Mouse (Mus musculus): ENCODE data around the gene Elp5. TPM values are rescaled to one million over a fixed set of nuclear protein-coding genes. Genes with fewer than 3 reads are reported as not detected.
"Not testable (repeated sequence)": the region's sequence is repeated elsewhere in the genome, so short reads cannot be mapped to it uniquely, and the experiment has no call there.

Gene Elp5
- polyA plus RNA-seq, 1 experiment from 2014 or later: 162 TPM

GRCm38 (mm10) chr11:69964650-69965270 lies 17.6 kb downstream of the Elp5 start, which contains the start of gene Cldn7:
TSS of gene Cldn7 (plus strand) at chr11:69964779.
- Histone ChIP-seq H3K36me3 (replicated peaks) (0 out of 2 replicates have a peak, but pooled peaks cover 15% of the 10 kb centered on the region), H3K4me3 (0 out of 2 replicates have a peak within 1 kb of the TSS, but pooled peaks have one; percentile 11), H3K9ac (no peak within 1 kb of the TSS), H3K27me3 (replicated peaks) (peaks cover 75% of the 10 kb centered on the region), H3K4me1 (peaks cover 12% of the 10 kb centered on the region), H3K4me2 (peak within 1 kb of the TSS; percentile 29), H3K27ac (no peak within 1 kb of the TSS), H3K9me3 (no peaks in the 10 kb centered on the region)
- ATAC-seq (replicated peaks): no peak
- WGBS: 14% methylated on average over 24 of the region's 24 CpGs

- H3K4me1 ChIP-seq: peaks cover 12% of the 10 kb centered on the region
Observed at GRCm38 (mm10) chr11:69961841-69962240, 20.5 kb downstream of the Elp5 start.

GRCm38 (mm10) chr11:69960616-69961015 lies 21.7 kb downstream of the Elp5 start:
- Histone ChIP-seq H3K27me3 (replicated peaks) (peaks cover 53% of the 10 kb centered on the region), H3K9ac (no peak overlapping the region), H3K4me1 (peaks cover 4% of the 10 kb centered on the region), H3K27ac (no peak overlapping the region), H3K4me2 (no peak overlapping the region), H3K9me3 (no peaks in the 10 kb centered on the region), H3K4me3 (no peak overlapping the region), H3K36me3 (replicated peaks) (no peaks in the 10 kb centered on the region)
- no peak for ATAC-seq (replicated peaks)
- 28% methylated on average over 5 of the region's 5 CpGs for WGBS

More at GRCm38 (mm10) chr11:69961841-69962240, 20.5 kb downstream of the Elp5 start:
- Histone ChIP-seq H3K4me3 (no peak overlapping the region), H3K9ac (no peak overlapping the region), H3K27me3 (replicated peaks) (peaks cover 60% of the 10 kb centered on the region), H3K36me3 (replicated peaks) (no peaks in the 10 kb centered on the region), H3K9me3 (no peaks in the 10 kb centered on the region), H3K4me2 (no peak overlapping the region), H3K27ac (no peak overlapping the region)
- WGBS: 56% methylated on average over 5 of the region's 5 CpGs
- no peak for ATAC-seq (replicated peaks)

DNA sequence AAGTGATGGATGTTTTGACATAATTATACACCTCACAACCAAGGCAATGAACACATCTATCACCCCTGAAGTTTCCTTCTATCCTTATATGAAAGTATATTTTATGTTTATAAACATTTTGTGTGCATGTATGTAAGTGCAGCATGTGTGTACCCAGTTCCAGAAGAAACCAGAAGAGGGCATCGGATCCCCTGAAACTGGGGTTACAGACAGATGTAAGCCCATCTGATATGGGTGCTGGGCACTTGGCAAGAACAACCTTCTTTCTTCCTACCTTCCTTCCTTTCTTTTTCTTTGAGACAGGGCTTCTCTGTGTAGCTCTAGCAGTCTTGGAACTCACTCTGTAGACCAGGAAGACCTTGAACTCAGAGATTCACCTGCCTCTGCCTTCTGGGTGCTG lies 26.1 kb downstream of the Elp5 start:
- ATAC-seq (replicated peaks): no peak
- H3K4me2 ChIP-seq: no peak overlapping the region
- H3K9me3 ChIP-seq: no peaks in the 10 kb centered on the region
- H3K27me3 ChIP-seq (replicated peaks): peaks cover 15% of the 10 kb centered on the region; the same call in 1 of the 2 replicates
- no peak overlapping the region for H3K9ac ChIP-seq
- no peak overlapping the region for H3K4me3 ChIP-seq
- H3K27ac ChIP-seq: no peak overlapping the region
- no peaks in the 10 kb centered on the region for H3K36me3 ChIP-seq (replicated peaks)
- no peaks in the 10 kb centered on the region for H3K4me1 ChIP-seq
- 85% methylated on average over 1 of the region's 1 CpGs for WGBS

DNA sequence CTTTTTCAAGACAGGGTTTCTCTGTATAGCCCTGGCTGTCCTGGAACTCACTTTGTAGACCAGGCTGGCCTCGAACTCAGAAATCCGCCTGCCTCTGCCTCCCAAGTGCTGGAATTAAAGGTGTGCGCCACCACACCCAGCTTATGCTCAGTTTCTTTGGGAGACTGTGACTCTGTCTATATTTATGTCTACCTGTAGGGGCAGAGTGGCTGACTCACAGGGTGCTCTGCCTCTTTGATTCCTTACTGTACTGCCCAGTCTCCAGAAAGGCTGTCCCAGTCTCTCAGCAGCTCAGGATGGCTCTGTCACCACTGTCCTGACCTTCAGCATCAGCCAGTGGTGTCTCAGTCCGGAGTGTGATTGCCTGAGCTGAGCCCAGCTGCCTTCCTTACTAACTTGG lies 26.7 kb downstream of the Elp5 start:
- H3K4me2 ChIP-seq; H3K9ac ChIP-seq; H3K4me3 ChIP-seq; H3K4me1 ChIP-seq; H3K36me3 ChIP-seq (replicated peaks); H3K27ac ChIP-seq; ATAC-seq (replicated peaks); H3K9me3 ChIP-seq: not testable (repeated sequence)
- 0 out of 2 replicates have a peak, but pooled peaks cover 12% of the 10 kb centered on the region for H3K27me3 ChIP-seq (replicated peaks)
- WGBS: 79% methylated on average over 4 of the region's 4 CpGs

DNA sequence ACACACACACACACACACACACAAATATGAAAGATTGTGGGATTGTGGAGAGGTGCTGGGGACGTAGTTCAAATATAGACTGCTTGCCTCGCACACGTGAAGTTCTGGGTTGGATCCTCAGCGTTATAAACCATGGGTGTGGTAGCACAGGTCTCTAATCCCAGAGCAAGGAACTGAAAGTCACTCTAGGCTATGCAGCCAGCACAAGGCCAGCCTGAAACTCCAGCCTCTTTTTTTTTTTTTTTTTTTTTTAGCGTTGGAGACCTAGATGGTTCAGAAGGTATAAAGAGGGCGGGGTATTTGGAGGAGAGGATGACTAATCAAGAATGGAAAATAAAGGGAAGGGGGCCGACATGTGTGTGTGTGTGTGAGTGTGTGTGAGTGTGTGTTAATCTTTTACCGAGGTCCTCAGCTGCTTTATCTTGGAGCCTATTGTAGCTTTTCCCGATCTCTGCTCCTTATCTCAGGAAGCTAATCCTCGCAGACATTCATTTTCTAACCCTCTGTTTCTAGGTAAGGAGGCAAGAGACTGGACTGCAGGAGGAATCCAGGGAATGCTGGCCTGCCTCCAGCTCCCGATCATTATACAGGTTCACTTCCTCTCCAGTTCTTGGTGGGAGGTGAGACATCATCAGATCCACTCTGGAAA lies 28.9 kb downstream of the Elp5 start:
- H3K4me2 ChIP-seq: no peak overlapping the region
- no peak overlapping the region for H3K9ac ChIP-seq
- no peaks in the 10 kb centered on the region for H3K36me3 ChIP-seq (replicated peaks)
- 64% methylated on average over 11 of the region's 11 CpGs for WGBS
- H3K4me3 ChIP-seq: no peak overlapping the region
- H3K27ac ChIP-seq: no peak overlapping the region
- ATAC-seq (replicated peaks): no peak
- H3K9me3 ChIP-seq: no peaks in the 10 kb centered on the region
- peaks cover 4% of the 10 kb centered on the region for H3K4me1 ChIP-seq
- H3K27me3 ChIP-seq (replicated peaks): 0 out of 2 replicates have a peak, but pooled peaks cover 13% of the 10 kb centered on the region

- no peaks in the 10 kb centered on the region for H3K9me3 ChIP-seq
- no peak overlapping the region for H3K27ac ChIP-seq
- peaks cover 15% of the 10 kb centered on the region for H3K4me1 ChIP-seq
- no peak overlapping the region for H3K4me2 ChIP-seq
- no peak overlapping the region for H3K9ac ChIP-seq
- 50% methylated on average over 1 of the region's 1 CpGs for WGBS
- ATAC-seq (replicated peaks): no peak
- H3K27me3 ChIP-seq (replicated peaks): 0 out of 2 replicates have a peak, but pooled peaks cover 13% of the 10 kb centered on the region
- no peak overlapping the region for H3K4me3 ChIP-seq
- no peaks in the 10 kb centered on the region for H3K36me3 ChIP-seq (replicated peaks)
Observed at GRCm38 (mm10) chr11:69952274-69952673, 30.0 kb downstream of the Elp5 start.

GRCm38 (mm10) chr11:69950807-69951459 lies 31.4 kb downstream of the Elp5 start:
- WGBS: 41% methylated on average over 4 of the region's 4 CpGs
- Histone ChIP-seq H3K4me3 (no peak overlapping the region), H3K4me1 (peaks cover 16% of the 10 kb centered on the region), H3K36me3 (replicated peaks) (no peaks in the 10 kb centered on the region), H3K9ac (no peak overlapping the region), H3K27ac (no peak overlapping the region), H3K4me2 (no peak overlapping the region), H3K9me3 (no peaks in the 10 kb centered on the region), H3K27me3 (replicated peaks) (0 out of 2 replicates have a peak, but pooled peaks cover 7% of the 10 kb centered on the region)
- no peak for ATAC-seq (replicated peaks)

GRCm38 (mm10) chr11:69948763-69949150 lies 33.6 kb downstream of the Elp5 start:
- Histone ChIP-seq H3K27me3 (replicated peaks) (0 out of 2 replicates have a peak, but pooled peaks cover 7% of the 10 kb centered on the region), H3K9me3 (no peaks in the 10 kb centered on the region), H3K27ac (0 out of 2 replicates have a peak overlapping the region, but pooled peaks have one; percentile 16), H3K4me2 (peak overlapping the region; percentile 55), H3K36me3 (replicated peaks) (no peaks in the 10 kb centered on the region), H3K9ac (no peak overlapping the region), H3K4me1 (peaks cover 16% of the 10 kb centered on the region), H3K4me3 (peak overlapping the region; percentile 44)
- ATAC-seq (replicated peaks): peak; percentile 71
- under 1% methylated on average over 14 of the region's 14 CpGs for WGBS

DNA sequence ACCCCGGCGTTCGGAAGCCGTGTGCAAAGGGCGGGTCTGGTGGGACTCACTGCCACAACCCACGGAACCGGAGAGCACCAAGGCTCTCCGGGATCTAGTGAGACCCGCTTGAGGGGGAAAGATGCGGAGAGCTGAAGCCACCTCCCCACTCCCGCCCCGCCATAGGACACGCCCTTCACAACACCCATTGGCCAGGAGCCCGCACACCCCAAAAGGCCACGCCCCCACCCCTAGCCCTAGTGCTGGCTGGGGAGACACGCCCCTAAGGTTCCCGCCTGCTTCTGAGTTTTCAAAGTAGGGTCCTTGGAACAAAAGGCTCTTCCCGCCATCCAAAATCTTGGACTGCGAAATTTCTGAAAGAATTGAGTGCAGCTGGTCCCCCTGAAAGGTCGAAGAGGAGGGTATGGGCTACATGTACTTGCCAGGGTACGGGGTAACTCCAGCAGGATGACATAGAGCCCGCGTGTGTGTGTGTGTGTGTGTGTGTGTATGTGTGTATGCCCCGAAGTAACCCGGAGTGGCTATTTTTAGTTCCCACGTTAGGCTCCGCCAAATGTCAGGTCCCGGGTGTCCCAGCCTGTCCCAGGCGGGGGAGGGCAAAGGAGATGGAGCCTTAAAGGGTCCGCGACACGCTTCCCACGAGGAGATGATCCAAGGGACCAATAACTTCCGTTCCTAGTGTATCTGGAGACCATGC lies 34.1 kb downstream of the Elp5 start, which contains the start of gene Slc2a4:
Gene Slc2a4 (minus strand): TSS at position 123 of the 697 bp plus-strand sequence.
- H3K36me3 ChIP-seq (replicated peaks): no peaks in the 10 kb centered on the region
- peak within 1 kb of the TSS; percentile 44 for H3K4me3 ChIP-seq
- H3K27me3 ChIP-seq (replicated peaks): 0 out of 2 replicates have a peak, but pooled peaks cover 7% of the 10 kb centered on the region
- peak within 1 kb of the TSS; percentile 55 for H3K4me2 ChIP-seq
- peak within 1 kb of the TSS; percentile 25; the same call in 1 of the 2 replicates for H3K9ac ChIP-seq
- peaks cover 16% of the 10 kb centered on the region for H3K4me1 ChIP-seq
- no peaks in the 10 kb centered on the region for H3K9me3 ChIP-seq
- 0 out of 2 replicates have a peak within 1 kb of the TSS, but pooled peaks have one; percentile 16 for H3K27ac ChIP-seq
- WGBS: 0% methylated on average over 34 of the region's 34 CpGs
- peak; percentile 91 for ATAC-seq (replicated peaks)

- WGBS: 3% methylated on average over 29 of the region's 29 CpGs
- peaks cover 16% of the 10 kb centered on the region for H3K4me1 ChIP-seq
- ATAC-seq (replicated peaks): peak; percentile 41
- H3K27me3 ChIP-seq (replicated peaks): 0 out of 2 replicates have a peak, but pooled peaks cover 7% of the 10 kb centered on the region
- H3K4me2 ChIP-seq: peak overlapping the region; percentile 55
- peak overlapping the region; percentile 25; the same call in 1 of the 2 replicates for H3K9ac ChIP-seq
- peak overlapping the region; percentile 44 for H3K4me3 ChIP-seq
- no peak overlapping the region for H3K27ac ChIP-seq
- H3K36me3 ChIP-seq (replicated peaks): no peaks in the 10 kb centered on the region
- no peaks in the 10 kb centered on the region for H3K9me3 ChIP-seq
Observed at GRCm38 (mm10) chr11:69947337-69948065, 34.8 kb downstream of the Elp5 start.
